ENCODE assay signal across 13 mouse cellular contexts in genomic region chr12:80527727-80528389, GRCm38 (mm10). TPM values are rescaled to one million over a fixed set of nuclear protein-coding genes. Genes with fewer than 3 reads are reported as not detected.
A peak's percentile ranks its signal among the peaks of the same experiment; 100 is the strongest.
DNase-seq lines count a peak whose midpoint lies in the region; TF ChIP-seq lines count a peak whose summit lies in the region.
"Had no signal": no experiment of that assay in that cellular context is flagged by ENCODE, and none has a peak within 500 bp of the region (broad histone marks: within the 10 kb centered on the region; RNA-seq: fewer than 3 reads in every experiment).

No protein-coding gene starts in this region.

- no peak for TF ChIP-seq POLR2A in cerebellum, adult 2 months (IDR thresholded peaks at IDR 0.05; ENCODE audit: borderline replicate concordance, insufficient read depth, low read length)

- TF ChIP-seq CTCF in cerebellum, adult 2 months (IDR thresholded peaks at IDR 0.05; ENCODE audit: borderline replicate concordance, insufficient read depth, low read depth, low read length): no peak
- no peak for TF ChIP-seq CTCF in left cerebral cortex, adult 2 months (IDR thresholded peaks at IDR 0.05)

- no peaks in the 10 kb centered on the region for H3K27me3 ChIP-seq in cerebellum, adult 2 months (ENCODE audit: control insufficient read depth, insufficient read depth, low read length)

- intact Hi-C loops in left cerebral cortex, adult 2 months (cut with DNase I): no loop called here
- intact Hi-C loops in heart, postnatal 10 days (cut with DNase I): no loop called here

- DNase-seq in cerebellum, adult 2 months: no peak
- no peak for DNase-seq in cerebellum, postnatal 10 days
- DNase-seq in brain, adult 2 months (ENCODE audit: low read depth, low spot score): peak; percentile 87
- DNase-seq in frontal cortex, adult 2 months (ENCODE audit: extremely low spot score in 1 of 2, low spot score in 1 of 2): peak; percentile 44 to 56
- DNase-seq in left cerebral cortex, adult 2 months (ENCODE audit: extremely low spot score in 1 of 2, low spot score in 2 of 2): peak in 1 of 2 experiments; percentile 29
- DNase-seq in heart, postnatal 4 days: no peak
- no peak for DNase-seq in adrenal gland, postnatal 4 days (ENCODE audit: low spot score in 2 of 2)
- DNase-seq in heart, postnatal 10 days: no peak
- DNase-seq: embryo, embryonic 11 days; kidney, postnatal 25 days; lung, postnatal 10 days had no signal

- peaks cover 9% of the 10 kb centered on the region for H3K4me1 ChIP-seq in cerebellum, adult 2 months (ENCODE audit: control insufficient read depth, insufficient read depth, low read length)

- 82% methylated on average over 5 of the region's 5 CpGs for WGBS in cerebellum, adult 2 months

- peak overlapping the region; percentile 28; the same call in 1 of the 2 replicates for H3K27ac ChIP-seq in cerebellum, adult 2 months (ENCODE audit: insufficient read depth, low read length)
- H3K27ac ChIP-seq in left cerebral cortex, adult 2 months: peak overlapping the region; percentile 84
- H3K27ac ChIP-seq: limb, embryonic 15.5 days; stomach, postnatal 0 days had no signal

- H3K4me3 ChIP-seq in cerebellum, adult 2 months (replicated peaks; ENCODE audit: insufficient read depth, low read depth, low read length): no peak overlapping the region
- no peak overlapping the region for H3K4me3 ChIP-seq in left cerebral cortex, adult 2 months
- H3K4me3 ChIP-seq: limb, embryonic 15.5 days had no signal

RNA-seq across cellular contexts. Expression of gene Galnt16, which starts 9.8 kb away (rescaled TPM):
- polyA plus RNA-seq in cerebellum, adult 2 months (2012; rRNA removed): 29.3 and 32.8 TPM in 2 replicates
- polyA plus RNA-seq in frontal cortex, adult 2 months (2012; rRNA removed): 40.3 and 43.6 TPM in 2 replicates
- total RNA-seq in left cerebral cortex, adult 2 months (2021): 10 to 100 TPM; 94.6 to 94.9 TPM
- 10 to 100 TPM; 15.7 to 17.8 TPM for total RNA-seq in heart, postnatal 4 days (2021)
- 10 to 100 TPM; 22.4 to 23.1 TPM for total RNA-seq in adrenal gland, postnatal 4 days (2021)
- 10 to 100 TPM; 13.4 to 16.0 TPM for total RNA-seq in heart, postnatal 10 days (2021)

Comparison
In these comparisons a context has a peak if more than half of its experiments do, and no peak if none do; other contexts are left out.
1. DNase-seq: peak in brain, adult 2 months (single experiment) and frontal cortex, adult 2 months (2 of 2); none in cerebellum, adult 2 months (0 of 2), cerebellum, postnatal 10 days (0 of 2), heart, postnatal 4 days (single experiment), adrenal gland, postnatal 4 days (0 of 2) and heart, postnatal 10 days (0 of 2).